Mouse (Mus musculus) effector memory CD4-positive, alpha-beta T cell, adult 5 months (primary cell): ENCODE data around the gene Bves. TPM values are rescaled to one million over a fixed set of nuclear protein-coding genes. Genes with fewer than 3 reads are reported as not detected.

Experiments used
- polyA plus RNA-seq: library from polyadenylated mRNA; unstranded; fragments of 100-300 nt; shearing (Covaris generic); gene quantifications from one replicate; pipeline ENCODE4 v1.2.1, GENCODE M21; 2017

Gene Bves
- not detected for polyA plus RNA-seq

GRCm38 (mm10) chr10:45335434-45336422 lies at the start of gene Bves:
TSS of gene Bves (plus strand) at chr10:45335772.

Other genes with a start within 250 kb of the Bves start
- not detected for gene Popdc3, start 157.7 kb upstream of the Bves start, polyA plus RNA-seq
- not detected for gene Lin28b, start 150.6 kb downstream of the Bves start, polyA plus RNA-seq
- gene Hace1, start 242.1 kb downstream of the Bves start, polyA plus RNA-seq = 25.4 TPM